Mouse (Mus musculus): Measurements from ENCODE around the gene Zkscan16. TPM values are rescaled to one million over a fixed set of nuclear protein-coding genes. Genes with fewer than 3 reads are reported as not detected.

The Zkscan16 gene
- 0.06 TPM in 1 of 2 replicates, not detected in the other for polyA plus RNA-seq (2015; fragmentation: Nextera tagmentation; extraction: Ambion mirVana)

DNA sequence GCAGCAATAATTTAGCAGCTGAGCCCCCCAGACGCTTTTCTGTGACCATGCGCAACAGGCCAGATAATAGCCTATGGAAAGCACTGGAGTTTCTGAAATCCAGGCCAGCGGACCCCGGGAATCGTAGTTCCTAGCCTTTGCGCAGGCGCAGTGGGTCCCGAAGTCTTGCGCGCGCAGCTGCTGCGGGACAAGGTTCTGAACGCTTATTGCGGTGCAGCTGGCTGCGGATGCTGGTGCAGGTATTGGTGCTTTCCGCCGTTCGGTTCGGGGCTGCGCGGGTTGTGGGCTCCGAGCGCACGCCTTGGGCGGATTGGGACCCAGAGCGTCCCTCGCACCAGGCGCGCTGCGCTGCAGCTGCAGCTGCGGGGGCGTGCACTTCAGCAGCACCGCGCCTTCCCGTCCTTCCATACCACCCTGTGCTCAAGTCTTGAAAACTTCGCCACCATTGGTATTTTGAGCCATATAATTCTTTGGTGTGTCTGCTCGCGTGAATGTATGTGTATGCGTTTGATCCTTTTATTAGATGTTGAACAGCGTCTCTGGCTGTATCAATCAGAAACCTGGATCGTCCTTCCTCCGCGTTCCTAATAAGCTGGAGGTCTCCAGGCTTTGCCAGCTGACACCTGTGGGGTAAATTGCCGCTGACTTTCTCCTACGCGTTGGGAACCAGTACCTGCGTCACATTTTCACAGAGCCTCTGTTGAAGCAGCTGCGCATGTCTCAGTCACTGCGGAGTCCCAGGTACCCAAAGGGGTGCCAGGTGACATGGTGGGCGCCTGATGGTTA is at the start of gene Zkscan16:
Gene Zkscan16, plus strand, starts transcription at position 209 of the 786 bp plus-strand sequence.
- Histone ChIP-seq H3K9me3 (replicated peaks; ENCODE audit: control insufficient read depth, low read length) (no peaks in the 10 kb centered on the region), H3K36me3 (ENCODE audit: control insufficient read depth, insufficient read depth) (no peaks in the 10 kb centered on the region), H3K27me3 (ENCODE audit: control insufficient read depth, insufficient read depth, low read length) (peaks cover 17% of the 10 kb centered on the region), H3K4me2 (ENCODE audit: low read depth, low read length) (peak within 1 kb of the TSS; percentile 96), H3K4me1 (ENCODE audit: control insufficient read depth, insufficient read depth, low read length) (peaks cover 8% of the 10 kb centered on the region), H3K27ac (ENCODE audit: low read length) (no peak within 1 kb of the TSS), H3K4me3 (ENCODE audit: low read length) (peak within 1 kb of the TSS; percentile 72), H3K9ac (ENCODE audit: low read length) (peak within 1 kb of the TSS; percentile 61)
- ATAC-seq (replicated peaks; ENCODE audit: extremely low read depth, insufficient read depth, low FRiP score) = peak; percentile 45; the same call in 1 of the 2 replicates
- WGBS = 1% methylated on average over 50 of the region's 50 CpGs

DNA sequence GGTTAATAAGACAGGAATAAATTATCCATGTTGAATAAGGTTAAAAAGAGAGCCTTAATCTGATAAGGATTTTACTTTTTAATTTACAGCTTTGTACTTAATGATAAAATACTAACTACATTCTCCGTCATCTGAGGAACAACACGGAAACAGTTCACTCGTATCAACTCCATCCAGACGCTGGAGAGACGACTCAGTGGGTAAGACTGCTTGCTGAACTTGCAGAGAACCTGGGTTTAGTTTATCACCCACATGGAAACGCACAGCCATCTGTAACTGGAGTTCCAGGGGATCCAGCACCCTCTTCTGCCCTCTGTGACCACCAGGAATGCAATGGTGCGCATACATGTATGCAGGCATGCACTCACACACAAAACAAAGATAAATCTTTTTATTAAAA is 49.0 kb upstream of the Zkscan16 start:
- Histone ChIP-seq H3K27ac (ENCODE audit: low read length) (no peak overlapping the region), H3K27me3 (ENCODE audit: control insufficient read depth, insufficient read depth, low read length) (no peaks in the 10 kb centered on the region), H3K4me2 (ENCODE audit: low read depth, low read length) (no peak overlapping the region), H3K9me3 (replicated peaks; ENCODE audit: control insufficient read depth, low read length) (no peaks in the 10 kb centered on the region), H3K4me3 (ENCODE audit: low read length) (no peak overlapping the region), H3K36me3 (ENCODE audit: control insufficient read depth, insufficient read depth) (no peaks in the 10 kb centered on the region), H3K9ac (ENCODE audit: low read length) (no peak overlapping the region), H3K4me1 (ENCODE audit: control insufficient read depth, insufficient read depth, low read length) (peaks cover 12% of the 10 kb centered on the region)
- no peak for ATAC-seq (replicated peaks; ENCODE audit: extremely low read depth, insufficient read depth, low FRiP score)
- 75% methylated on average over 7 of the region's 7 CpGs for WGBS

DNA sequence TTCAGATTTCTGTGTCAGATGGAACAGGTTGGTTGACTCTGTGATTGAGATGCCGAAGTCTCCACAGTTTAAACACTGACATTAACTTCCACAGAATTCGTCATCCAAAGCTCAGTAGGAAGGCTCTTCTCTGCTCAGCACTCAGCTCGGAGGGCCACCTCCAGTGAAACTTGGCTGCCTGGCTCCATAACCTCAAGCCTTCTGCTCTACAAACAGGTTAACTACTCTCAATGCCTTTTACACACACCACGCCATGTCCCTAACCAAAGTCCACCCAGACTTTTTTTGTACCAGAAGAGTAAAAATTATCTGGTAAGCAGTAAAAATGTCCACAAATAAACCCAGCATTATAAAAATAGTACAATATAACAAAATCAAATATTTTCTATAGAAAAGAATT is 46.0 kb upstream of the Zkscan16 start:
- no peak overlapping the region for H3K4me2 ChIP-seq (ENCODE audit: low read depth, low read length)
- ATAC-seq (replicated peaks; ENCODE audit: extremely low read depth, insufficient read depth, low FRiP score) = no peak
- no peak overlapping the region for H3K4me3 ChIP-seq (ENCODE audit: low read length)
- H3K36me3 ChIP-seq (ENCODE audit: control insufficient read depth, insufficient read depth) = no peaks in the 10 kb centered on the region
- no peaks in the 10 kb centered on the region for H3K27me3 ChIP-seq (ENCODE audit: control insufficient read depth, insufficient read depth, low read length)
- H3K27ac ChIP-seq (ENCODE audit: low read length) = no peak overlapping the region
- H3K4me1 ChIP-seq (ENCODE audit: control insufficient read depth, insufficient read depth, low read length) = peaks cover 2% of the 10 kb centered on the region; the same call in 1 of the 2 replicates
- no peaks in the 10 kb centered on the region for H3K9me3 ChIP-seq (replicated peaks; ENCODE audit: control insufficient read depth, low read length)
- H3K9ac ChIP-seq (ENCODE audit: low read length) = no peak overlapping the region
- WGBS = 67% methylated on average over 4 of the region's 4 CpGs

DNA sequence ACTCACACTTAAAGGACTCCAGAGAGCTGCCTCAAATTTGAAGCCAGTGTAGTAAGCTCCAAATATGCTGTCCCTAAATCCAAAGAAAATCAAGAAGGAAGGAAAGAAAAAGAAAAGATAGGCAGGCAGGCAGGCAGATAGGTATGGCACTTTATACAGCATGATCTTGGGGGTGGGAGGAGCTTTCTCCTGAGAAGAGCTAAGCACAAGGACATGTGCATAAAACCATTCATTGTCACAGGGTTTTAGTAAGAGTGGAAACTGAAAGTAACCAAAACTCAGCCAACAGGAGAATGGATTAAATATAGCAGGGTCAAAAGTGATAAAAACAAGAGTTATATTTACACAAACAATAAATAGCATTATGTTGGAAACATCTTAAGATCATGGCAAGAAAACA is 45.1 kb upstream of the Zkscan16 start:
- ATAC-seq (replicated peaks; ENCODE audit: extremely low read depth, insufficient read depth, low FRiP score) = no peak
- H3K9me3 ChIP-seq (replicated peaks; ENCODE audit: control insufficient read depth, low read length) = no peaks in the 10 kb centered on the region
- no peak overlapping the region for H3K4me2 ChIP-seq (ENCODE audit: low read depth, low read length)
- H3K4me1 ChIP-seq (ENCODE audit: control insufficient read depth, insufficient read depth, low read length) = no peaks in the 10 kb centered on the region; the same call in 1 of the 2 replicates
- no peak overlapping the region for H3K4me3 ChIP-seq (ENCODE audit: low read length)
- no peak overlapping the region for H3K9ac ChIP-seq (ENCODE audit: low read length)
- H3K36me3 ChIP-seq (ENCODE audit: control insufficient read depth, insufficient read depth) = no peaks in the 10 kb centered on the region
- no peaks in the 10 kb centered on the region for H3K27me3 ChIP-seq (ENCODE audit: control insufficient read depth, insufficient read depth, low read length)
- no peak overlapping the region for H3K27ac ChIP-seq (ENCODE audit: low read length)

DNA sequence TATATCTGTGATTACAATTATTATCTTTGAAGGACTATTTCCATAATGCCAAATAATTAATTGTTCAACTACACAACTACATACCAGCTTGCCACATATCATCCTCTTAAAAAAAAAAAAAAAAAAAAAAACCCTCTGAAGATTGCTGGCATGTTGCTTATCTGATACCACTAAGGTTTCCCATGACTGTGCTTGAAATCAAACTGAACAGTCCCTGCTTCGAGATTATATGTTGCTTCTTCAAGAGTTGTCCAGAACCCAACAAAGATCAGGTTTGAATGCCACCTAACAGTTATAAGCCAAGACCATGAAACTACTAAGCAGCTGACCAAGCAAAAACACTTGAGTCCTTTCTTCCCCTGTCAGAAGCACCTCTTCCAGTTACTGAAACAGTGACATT is 36.0 kb upstream of the Zkscan16 start:
- no peaks in the 10 kb centered on the region for H3K9me3 ChIP-seq (replicated peaks; ENCODE audit: control insufficient read depth, low read length)
- no peak overlapping the region for H3K4me3 ChIP-seq (ENCODE audit: low read length)
- H3K4me1 ChIP-seq (ENCODE audit: control insufficient read depth, insufficient read depth, low read length) = peaks cover 15% of the 10 kb centered on the region
- H3K36me3 ChIP-seq (ENCODE audit: control insufficient read depth, insufficient read depth) = no peaks in the 10 kb centered on the region
- ATAC-seq (replicated peaks; ENCODE audit: extremely low read depth, insufficient read depth, low FRiP score) = no peak
- H3K27ac ChIP-seq (ENCODE audit: low read length) = no peak overlapping the region
- no peaks in the 10 kb centered on the region for H3K27me3 ChIP-seq (ENCODE audit: control insufficient read depth, insufficient read depth, low read length)
- no peak overlapping the region for H3K4me2 ChIP-seq (ENCODE audit: low read depth, low read length)
- no peak overlapping the region for H3K9ac ChIP-seq (ENCODE audit: low read length)
- WGBS = 64% methylated on average over 1 of the region's 1 CpGs

DNA sequence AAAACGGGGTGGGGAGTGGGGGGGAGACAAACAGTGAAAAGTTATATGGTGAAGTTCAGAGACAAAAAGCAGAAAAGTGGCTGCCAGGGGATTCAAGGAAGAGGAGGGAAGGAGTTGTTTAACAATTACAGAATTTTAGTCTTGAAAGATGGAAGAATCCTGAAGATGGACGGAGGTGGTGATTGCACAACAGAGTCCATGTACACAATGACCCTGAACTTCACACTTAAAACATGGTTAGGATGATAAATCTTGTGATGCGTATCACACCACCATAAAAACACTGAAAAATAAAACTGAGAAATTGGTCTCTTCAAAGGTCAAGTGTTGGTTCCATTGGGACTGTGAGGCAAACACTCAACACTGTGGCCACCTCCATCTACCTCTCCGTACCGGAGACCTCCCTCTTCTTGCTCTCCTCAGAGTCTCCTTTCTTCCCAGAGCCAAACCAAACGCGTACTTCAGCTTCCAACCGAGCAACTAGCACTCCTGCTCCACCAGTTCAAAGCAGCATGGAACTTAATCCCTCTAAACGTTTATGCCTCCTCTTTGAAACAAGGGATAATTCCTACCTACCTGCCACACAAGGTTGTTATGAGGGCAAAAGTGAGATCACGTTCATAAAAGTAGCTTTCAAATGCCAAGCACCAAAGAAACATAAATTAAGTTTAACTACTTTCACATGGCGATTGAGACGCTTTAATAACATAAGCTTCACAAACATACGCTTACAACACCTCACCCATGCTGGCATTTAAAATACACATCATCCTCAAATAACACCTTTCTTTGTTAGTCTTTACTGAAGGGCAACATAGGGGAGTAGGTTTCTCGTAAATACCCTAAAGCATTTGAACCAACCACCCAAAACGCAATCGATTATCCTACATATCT is 33.0 kb upstream of the Zkscan16 start:
- Histone ChIP-seq H3K9ac (ENCODE audit: low read length) (peak overlapping the region; percentile 94), H3K36me3 (ENCODE audit: control insufficient read depth, insufficient read depth) (no peaks in the 10 kb centered on the region), H3K4me1 (ENCODE audit: control insufficient read depth, insufficient read depth, low read length) (peaks cover 19% of the 10 kb centered on the region), H3K4me3 (ENCODE audit: low read length) (peak overlapping the region; percentile 95), H3K27me3 (ENCODE audit: control insufficient read depth, insufficient read depth, low read length) (no peaks in the 10 kb centered on the region), H3K9me3 (replicated peaks; ENCODE audit: control insufficient read depth, low read length) (no peaks in the 10 kb centered on the region), H3K4me2 (ENCODE audit: low read depth, low read length) (peak overlapping the region; percentile 68), H3K27ac (ENCODE audit: low read length) (peak overlapping the region; percentile 97)
- WGBS = 37% methylated on average over 16 of the region's 16 CpGs
- ATAC-seq (replicated peaks; ENCODE audit: extremely low read depth, insufficient read depth, low FRiP score) = no peak

DNA sequence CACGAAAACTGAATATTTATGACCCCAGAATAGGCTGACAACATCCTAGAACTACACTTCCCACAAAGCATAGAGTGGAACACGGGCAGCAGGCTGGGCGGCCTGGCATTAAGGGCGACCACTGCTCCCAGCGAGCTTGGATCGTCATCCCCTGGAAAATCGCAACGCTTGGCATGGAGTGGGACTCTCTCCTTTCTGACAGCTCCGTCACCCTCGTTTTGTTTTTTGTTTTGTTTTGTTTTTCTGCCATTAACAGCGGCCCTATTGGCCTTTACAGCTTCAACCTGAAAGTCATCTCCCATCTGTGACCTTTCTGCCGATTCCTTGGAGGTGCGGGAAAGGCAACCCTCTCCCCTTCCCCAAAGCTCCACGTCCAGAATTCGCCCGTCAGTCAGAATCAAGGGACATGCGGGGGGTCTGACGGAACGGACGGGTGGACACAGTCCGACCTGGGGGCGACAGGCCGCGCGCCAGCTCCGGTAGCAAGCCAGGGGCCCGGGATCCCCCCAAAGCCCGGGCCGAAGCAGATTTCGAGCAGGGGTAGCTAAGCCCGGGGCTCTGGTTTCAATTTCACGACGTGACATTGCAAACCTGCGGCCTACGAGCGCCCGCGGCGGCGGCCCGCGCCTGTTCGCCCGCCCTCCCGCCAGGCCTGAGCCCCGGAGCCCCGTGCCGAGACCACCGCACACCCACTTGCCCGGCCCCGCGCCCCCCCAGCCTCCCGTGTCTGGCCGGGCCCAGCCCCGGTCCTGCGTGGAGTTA is 32.2 kb upstream of the Zkscan16 start:
- WGBS = under 1% methylated on average over 56 of the region's 56 CpGs
- peaks cover 19% of the 10 kb centered on the region for H3K4me1 ChIP-seq (ENCODE audit: control insufficient read depth, insufficient read depth, low read length)

DNA sequence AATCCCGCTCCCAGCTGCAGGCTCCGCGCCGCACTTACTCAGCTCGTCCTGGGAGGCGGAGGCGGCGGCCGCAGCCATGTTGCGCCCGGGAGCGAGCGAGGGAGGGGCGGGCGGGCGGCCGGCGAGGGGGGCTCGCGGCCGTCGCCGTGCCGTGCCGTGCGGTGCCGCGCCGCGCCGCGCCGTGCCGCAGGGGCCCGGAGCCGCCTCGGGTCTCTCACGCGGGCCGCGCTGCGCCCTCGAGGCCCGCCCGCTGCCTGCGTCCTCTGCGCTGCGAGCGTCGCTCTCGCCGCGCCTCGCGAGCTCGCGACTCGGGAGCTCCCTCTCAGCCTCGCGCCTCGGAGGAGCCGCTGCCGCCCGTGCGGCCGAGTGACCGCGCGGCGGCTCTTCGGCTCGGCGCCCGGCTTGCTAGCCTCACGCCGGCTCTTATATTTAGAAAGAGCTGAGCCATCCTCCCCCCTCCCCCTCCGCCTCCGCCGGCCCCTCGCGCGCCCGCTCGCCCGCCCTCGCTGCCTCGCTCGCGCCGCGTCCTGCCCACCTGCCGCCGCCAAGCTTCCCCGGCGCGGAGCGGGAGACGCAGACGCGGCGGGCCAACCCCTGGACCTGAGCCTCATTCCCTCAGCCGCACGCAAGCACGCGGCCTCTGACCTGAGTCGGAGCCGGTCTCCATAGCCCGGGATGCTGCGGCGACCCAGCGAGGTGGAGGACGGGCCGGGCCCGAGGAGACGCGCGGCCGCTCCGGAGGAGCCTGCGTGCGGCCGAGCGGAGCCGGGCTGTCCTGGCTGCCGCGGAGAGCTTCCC is 31.4 kb upstream of the Zkscan16 start:
- H3K9me3 ChIP-seq (replicated peaks; ENCODE audit: control insufficient read depth, low read length) = no peaks in the 10 kb centered on the region
- peak; percentile 68 for ATAC-seq (replicated peaks; ENCODE audit: extremely low read depth, insufficient read depth, low FRiP score)
- under 1% methylated on average over 85 of the region's 126 CpGs for WGBS
- no peaks in the 10 kb centered on the region for H3K36me3 ChIP-seq (ENCODE audit: control insufficient read depth, insufficient read depth)
- peak overlapping the region; percentile 68 for H3K4me2 ChIP-seq (ENCODE audit: low read depth, low read length)
- peak overlapping the region; percentile 95 for H3K4me3 ChIP-seq (ENCODE audit: low read length)
- peak overlapping the region; percentile 97 for H3K27ac ChIP-seq (ENCODE audit: low read length)
- peak overlapping the region; percentile 94 for H3K9ac ChIP-seq (ENCODE audit: low read length)
- H3K27me3 ChIP-seq (ENCODE audit: control insufficient read depth, insufficient read depth, low read length) = no peaks in the 10 kb centered on the region
- peaks cover 19% of the 10 kb centered on the region for H3K4me1 ChIP-seq (ENCODE audit: control insufficient read depth, insufficient read depth, low read length)

More for the DNA sequence above, 32.2 kb upstream of the Zkscan16 start:
- Histone ChIP-seq H3K9ac (ENCODE audit: low read length) (peak overlapping the region; percentile 94), H3K9me3 (replicated peaks; ENCODE audit: control insufficient read depth, low read length) (no peaks in the 10 kb centered on the region), H3K4me2 (ENCODE audit: low read depth, low read length) (peak overlapping the region; percentile 68), H3K4me3 (ENCODE audit: low read length) (peak overlapping the region; percentile 95), H3K27ac (ENCODE audit: low read length) (peak overlapping the region; percentile 97), H3K36me3 (ENCODE audit: control insufficient read depth, insufficient read depth) (no peaks in the 10 kb centered on the region), H3K27me3 (ENCODE audit: control insufficient read depth, insufficient read depth, low read length) (no peaks in the 10 kb centered on the region)
- ATAC-seq (replicated peaks; ENCODE audit: extremely low read depth, insufficient read depth, low FRiP score) = peak; percentile 42
